Mouse (Mus musculus): ENCODE measurements around the gene Ubxn11. TPM values are rescaled to one million over a fixed set of nuclear protein-coding genes. Genes with fewer than 3 reads are reported as not detected.

Gene Ubxn11
- total and polyA plus RNA-seq, 3 experiments: 5.4 to 11.9 TPM; not detected in 1

- TF ChIP-seq RCOR1 (IDR thresholded peaks at IDR 0.05; ENCODE audit: low read depth, low read length) (no peak), TBP (IDR thresholded peaks at IDR 0.05; ENCODE audit: low read depth, low read length) (no peak), USF2 (IDR thresholded peaks at IDR 0.05; ENCODE audit: borderline replicate concordance in 1 of 2, insufficient read depth in 1 of 2, low read depth in 1 of 2, low read length in 2 of 2) (no peak)
- no peak for DNase-seq (ENCODE audit: low read depth, low spot score)
- Histone ChIP-seq H3K9ac (ENCODE audit: control insufficient read depth, low read depth, low read length, poor library complexity, severe bottlenecking) (no peak overlapping the region), H3K36me3 (ENCODE audit: control insufficient read depth in 1 of 2, insufficient read depth in 2 of 2, low read length in 2 of 2) (peaks cover 0 to 18% of the 10 kb centered on the region in 2 experiments; a peak in 2 of 4 replicates), H3K4me1 (ENCODE audit: control insufficient read depth in 1 of 2, insufficient read depth in 2 of 2, low read length in 2 of 2) (peaks cover 6 to 20% of the 10 kb centered on the region in 2 experiments), H3K27me3 (ENCODE audit: control insufficient read depth in 1 of 2, insufficient read depth in 2 of 2, low read length in 2 of 2) (no peaks in the 10 kb centered on the region), H3K9me3 (replicated peaks; ENCODE audit: insufficient read depth, low read length) (no peaks in the 10 kb centered on the region), H3K27ac (ENCODE audit: control insufficient read depth, low read depth, low read length) (no peak overlapping the region), H3K4me3 (ENCODE audit: control insufficient read depth in 1 of 2, insufficient read depth in 1 of 2, low read depth in 2 of 2, low read length in 2 of 2) (no peak overlapping the region), H3K79me2 (ENCODE audit: control insufficient read depth, insufficient read depth, low read length, poor library complexity) (no peaks in the 10 kb centered on the region; the same call in 1 of the 2 replicates)
Measured at GRCm38 (mm10) chr4:134098628-134099027, 3.7 kb upstream of the Ubxn11 start.

GRCm38 (mm10) chr4:134100245-134100644 lies 2.1 kb upstream of the Ubxn11 start:
- no peaks in the 10 kb centered on the region for H3K9me3 ChIP-seq (replicated peaks; ENCODE audit: insufficient read depth, low read length)
- H3K36me3 ChIP-seq (ENCODE audit: control insufficient read depth in 1 of 2, insufficient read depth in 2 of 2, low read length in 2 of 2): peaks cover 0 to 20% of the 10 kb centered on the region in 2 experiments; a peak in 2 of 4 replicates
- H3K79me2 ChIP-seq (ENCODE audit: control insufficient read depth, insufficient read depth, low read length, poor library complexity): no peaks in the 10 kb centered on the region; the same call in 1 of the 2 replicates
- H3K4me3 ChIP-seq (ENCODE audit: control insufficient read depth in 1 of 2, insufficient read depth in 1 of 2, low read depth in 2 of 2, low read length in 2 of 2): no peak overlapping the region
- H3K4me1 ChIP-seq (ENCODE audit: control insufficient read depth in 1 of 2, insufficient read depth in 2 of 2, low read length in 2 of 2): peaks cover 3 to 24% of the 10 kb centered on the region in 2 experiments; a peak in 3 of 4 replicates
- H3K9ac ChIP-seq (ENCODE audit: control insufficient read depth, low read depth, low read length, poor library complexity, severe bottlenecking): no peak overlapping the region
- H3K27ac ChIP-seq (ENCODE audit: control insufficient read depth, low read depth, low read length): no peak overlapping the region
- DNase-seq (ENCODE audit: low read depth, low spot score): no peak
- no peaks in the 10 kb centered on the region for H3K27me3 ChIP-seq (ENCODE audit: control insufficient read depth in 1 of 2, insufficient read depth in 2 of 2, low read length in 2 of 2)
- TF ChIP-seq MXI1 (IDR thresholded peaks at IDR 0.05; ENCODE audit: low read depth, low read length): no peak
- no peak for TF ChIP-seq E2F4 (IDR thresholded peaks at IDR 0.05; ENCODE audit: borderline replicate concordance, low read depth, low read length)
- no peak for TF ChIP-seq CTCF (IDR thresholded peaks at IDR 0.05 in 2 of 3, conservative IDR thresholded peaks at IDR 0.05 in 1 of 3; ENCODE audit: control insufficient read depth in 1 of 3, insufficient read depth in 1 of 3, low read depth in 2 of 3, low read length in 3 of 3, poor library complexity in 1 of 3, severe bottlenecking in 1 of 3)

- H3K79me2 ChIP-seq (ENCODE audit: control insufficient read depth, insufficient read depth, low read length, poor library complexity): no peaks in the 10 kb centered on the region; the same call in 1 of the 2 replicates
- H3K4me1 ChIP-seq (ENCODE audit: control insufficient read depth in 1 of 2, insufficient read depth in 2 of 2, low read length in 2 of 2): peaks cover 16 to 27% of the 10 kb centered on the region in 2 experiments
- H3K9me3 ChIP-seq (replicated peaks; ENCODE audit: insufficient read depth, low read length): no peaks in the 10 kb centered on the region
- H3K27ac ChIP-seq (ENCODE audit: control insufficient read depth, low read depth, low read length): peak overlapping the region; percentile 48
- peak overlapping the region; percentile 70 for H3K9ac ChIP-seq (ENCODE audit: control insufficient read depth, low read depth, low read length, poor library complexity, severe bottlenecking)
- no peaks in the 10 kb centered on the region for H3K27me3 ChIP-seq (ENCODE audit: control insufficient read depth in 1 of 2, insufficient read depth in 2 of 2, low read length in 2 of 2)
- peak; percentile 83 for DNase-seq (ENCODE audit: low read depth, low spot score)
- peaks cover 0 to 20% of the 10 kb centered on the region in 2 experiments; a peak in 2 of 4 replicates for H3K36me3 ChIP-seq (ENCODE audit: control insufficient read depth in 1 of 2, insufficient read depth in 2 of 2, low read length in 2 of 2)
- peak overlapping the region; percentile 71 to 90 for H3K4me3 ChIP-seq (ENCODE audit: control insufficient read depth in 1 of 2, insufficient read depth in 1 of 2, low read depth in 2 of 2, low read length in 2 of 2)
- TF ChIP-seq MYC (IDR thresholded peaks at IDR 0.05; ENCODE audit: low read depth, low read length) (no peak), CHD2 (IDR thresholded peaks at IDR 0.05; ENCODE audit: low read length) (no peak), POLR2A (IDR thresholded peaks at IDR 0.05; ENCODE audit: control insufficient read depth in 1 of 2, insufficient read depth in 1 of 2, low read depth in 1 of 2, low read length in 2 of 2, poor library complexity in 1 of 2) (no peak; a peak in 1 of 4 replicates), ZC3H11A (IDR thresholded peaks at IDR 0.05; ENCODE audit: low read depth, low read length) (no peak), ELF1 (IDR thresholded peaks at IDR 0.05; ENCODE audit: low read depth, low read length) (no peak), USF2 (IDR thresholded peaks at IDR 0.05; ENCODE audit: borderline replicate concordance in 1 of 2, insufficient read depth in 1 of 2, low read depth in 1 of 2, low read length in 2 of 2) (no peak), TBP (IDR thresholded peaks at IDR 0.05; ENCODE audit: low read depth, low read length) (0 out of 2 replicates have a peak, but pooled peaks have one; percentile 32), SMC3 (IDR thresholded peaks at IDR 0.05; ENCODE audit: low read depth, low read length) (no peak), KAT2A (conservative IDR thresholded peaks at IDR 0.05; ENCODE audit: low read depth, low read length) (no peak), NRF1 (IDR thresholded peaks at IDR 0.05; ENCODE audit: insufficient read depth, low read depth, low read length, poor library complexity, severe bottlenecking) (no peak), ZKSCAN1 (IDR thresholded peaks at IDR 0.05; ENCODE audit: low read depth, low read length) (no peak), HCFC1 (IDR thresholded peaks at IDR 0.05; ENCODE audit: low read depth, low read length) (no peak), UBTF (IDR thresholded peaks at IDR 0.05; ENCODE audit: borderline replicate concordance, insufficient read depth, low read depth, low read length) (no peak), NELFE (IDR thresholded peaks at IDR 0.05; ENCODE audit: low read depth, low read length) (peak; percentile 63), ZNF384 (IDR thresholded peaks at IDR 0.05; ENCODE audit: low read depth, low read length) (no peak), ETS1 (IDR thresholded peaks at IDR 0.05; ENCODE audit: low read depth, low read length) (no peak; the same call in 1 of the 2 replicates), MAZ (IDR thresholded peaks at IDR 0.05; ENCODE audit: low read depth, low read length) (0 out of 2 replicates have a peak, but pooled peaks have one; percentile 31), MYB (IDR thresholded peaks at IDR 0.05; ENCODE audit: low read depth, low read length) (no peak), CHD1 (IDR thresholded peaks at IDR 0.05; ENCODE audit: low read depth, low read length) (0 out of 2 replicates have a peak, but pooled peaks have one; percentile 65), SIN3A (IDR thresholded peaks at IDR 0.05; ENCODE audit: low read length) (peak; percentile 19), E2F4 (IDR thresholded peaks at IDR 0.05; ENCODE audit: borderline replicate concordance, low read depth, low read length) (no peak), ZMIZ1 (IDR thresholded peaks at IDR 0.05; ENCODE audit: low read depth, low read length) (no peak)
Measured at GRCm38 (mm10) chr4:134102742-134103119, 361 bp downstream of the Ubxn11 start.

All from MEL (cell line).